Mouse (Mus musculus) left cerebral cortex, adult 9 months (tissue): Measurements from ENCODE around the gene Lmtk2.

Experiments used
- DNase-seq, 2 experiments: peaks; one replicate each; pipeline ENCODE4 v3.0.0; 2022; ENCODE audit warnings: low spot score in 2 of 2

The Lmtk2 gene

DNA sequence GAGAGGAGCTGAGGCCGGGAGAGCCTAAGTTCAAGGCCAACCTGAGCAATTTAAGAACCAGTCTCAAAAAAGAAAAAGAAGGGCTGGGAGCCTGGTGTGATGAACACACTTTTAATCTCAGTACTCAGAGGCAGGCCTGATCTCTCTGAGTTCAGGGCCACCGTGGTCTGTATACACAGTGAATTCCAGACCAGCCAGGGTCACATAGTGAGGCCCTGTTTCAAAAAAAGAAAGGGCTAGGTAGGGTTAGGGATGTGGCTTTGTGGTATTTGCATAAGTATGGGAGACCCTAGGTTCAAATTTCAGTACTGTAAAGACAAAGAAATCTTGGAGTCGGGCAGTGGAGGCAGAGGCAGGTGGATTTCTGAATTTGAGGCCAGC is 5.9 kb downstream of the Lmtk2 start:
- no peak for DNase-seq

DNA sequence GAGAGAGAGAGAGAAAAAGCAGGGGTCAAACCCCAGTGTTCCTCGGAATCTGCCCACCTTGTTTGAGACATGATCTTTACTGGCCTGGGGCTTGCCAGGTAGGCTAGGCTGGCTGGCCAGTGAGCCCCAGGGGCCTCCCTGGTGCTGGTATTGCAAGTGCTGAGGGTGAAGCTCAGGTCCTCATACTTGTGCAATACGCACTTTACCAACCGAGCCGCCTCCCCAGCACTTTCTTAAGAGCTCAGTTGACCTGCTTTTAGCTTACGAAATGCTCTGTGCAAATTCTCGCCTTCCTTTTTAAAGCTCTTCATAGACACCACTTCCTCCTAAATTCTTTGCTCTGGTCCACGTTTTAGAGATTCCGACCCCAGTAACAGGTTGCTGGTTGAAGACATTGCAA is 9.0 kb downstream of the Lmtk2 start:
- DNase-seq: no peak

DNA sequence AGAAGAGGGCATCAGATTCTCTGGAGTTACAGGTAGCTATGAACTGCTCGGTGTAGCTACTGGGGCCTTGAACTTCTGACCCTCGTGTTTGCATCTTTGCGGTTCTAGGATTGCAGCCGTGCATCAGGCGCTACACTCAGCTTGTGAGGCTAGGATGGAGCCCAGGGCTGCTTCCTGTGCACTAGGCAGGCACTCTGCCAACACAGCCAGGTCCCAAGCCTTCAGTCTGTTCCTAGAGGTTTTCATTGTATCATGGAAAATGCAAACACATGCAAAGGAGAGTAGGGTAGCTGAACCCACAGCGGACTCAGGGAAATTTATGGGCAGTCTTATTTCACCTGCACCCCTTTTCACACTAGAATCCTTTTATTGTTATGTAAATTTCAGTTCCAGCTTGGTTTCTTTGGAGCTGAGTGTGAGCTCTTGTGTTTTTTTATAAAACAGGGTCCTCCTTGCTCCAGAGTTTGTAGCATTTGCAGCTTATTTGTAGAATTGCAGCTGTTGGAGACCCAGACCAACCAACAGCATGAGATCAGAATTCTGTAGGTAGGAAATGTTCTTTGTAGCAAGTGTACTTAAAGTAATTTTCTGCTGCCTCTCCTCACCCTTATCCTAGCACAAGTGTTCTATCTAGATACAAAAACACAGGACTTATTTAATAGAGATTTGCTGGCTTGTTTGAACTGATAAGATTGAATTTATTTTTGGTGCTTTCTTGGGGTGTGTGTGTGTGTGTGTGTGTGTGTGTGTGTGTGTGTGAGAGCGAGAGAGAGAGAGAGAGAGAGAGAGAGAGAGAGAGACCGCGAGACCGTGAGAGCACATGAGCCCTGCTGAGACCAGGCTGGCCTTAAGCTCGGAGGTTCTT is 12.6 kb downstream of the Lmtk2 start:
- no peak for DNase-seq

DNA sequence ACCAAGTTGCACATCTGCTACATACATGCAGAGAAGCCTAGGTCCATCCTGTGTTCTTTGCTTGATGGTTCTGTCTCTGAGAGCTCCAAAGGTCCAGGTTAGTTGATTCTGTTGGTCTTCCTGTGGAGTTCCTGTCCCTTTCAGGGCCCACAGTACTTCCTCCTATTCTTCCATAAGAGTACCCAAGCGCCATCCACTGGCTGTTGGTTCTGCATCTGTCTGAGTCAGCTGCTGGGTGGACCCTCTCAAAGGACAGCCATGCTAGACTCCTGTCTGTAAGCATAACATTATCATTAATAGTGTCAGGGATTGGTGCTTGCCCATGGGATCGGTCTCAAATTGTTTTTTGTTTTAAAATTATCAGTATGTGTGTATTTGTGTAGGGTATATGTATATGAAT is 13.8 kb downstream of the Lmtk2 start:
- no peak for DNase-seq

DNA sequence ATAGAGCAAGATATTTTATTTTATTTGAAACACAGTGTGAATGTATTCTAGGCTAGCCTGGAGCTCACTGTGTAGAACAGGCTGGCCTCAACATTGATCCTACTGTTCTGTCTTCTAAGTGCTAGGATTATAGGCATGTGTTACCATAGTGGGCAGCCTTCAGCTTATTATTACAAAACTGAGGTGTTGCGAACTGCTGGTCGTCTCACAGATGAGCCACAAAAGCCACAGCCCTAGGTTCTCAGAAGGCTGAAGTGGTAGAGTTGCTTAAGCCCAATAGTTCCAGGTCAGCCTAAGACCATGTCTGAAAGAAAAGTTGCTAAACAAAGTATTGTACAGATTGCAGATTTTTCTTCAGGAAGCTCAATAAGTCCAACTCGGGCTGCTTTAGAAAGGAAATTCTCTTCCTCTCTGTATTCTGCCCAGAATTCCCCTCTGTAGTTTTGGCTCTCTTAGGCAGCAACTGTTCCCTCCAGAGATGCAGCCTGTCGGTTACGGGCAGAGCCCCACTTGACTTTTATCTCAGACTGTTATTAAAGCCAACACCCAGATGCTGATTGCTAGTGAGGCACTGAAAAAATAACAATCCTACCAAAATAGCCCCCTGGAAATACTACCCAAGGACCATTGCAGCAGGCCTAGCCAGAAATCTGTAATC is 14.9 kb downstream of the Lmtk2 start:
- DNase-seq: no peak

DNA sequence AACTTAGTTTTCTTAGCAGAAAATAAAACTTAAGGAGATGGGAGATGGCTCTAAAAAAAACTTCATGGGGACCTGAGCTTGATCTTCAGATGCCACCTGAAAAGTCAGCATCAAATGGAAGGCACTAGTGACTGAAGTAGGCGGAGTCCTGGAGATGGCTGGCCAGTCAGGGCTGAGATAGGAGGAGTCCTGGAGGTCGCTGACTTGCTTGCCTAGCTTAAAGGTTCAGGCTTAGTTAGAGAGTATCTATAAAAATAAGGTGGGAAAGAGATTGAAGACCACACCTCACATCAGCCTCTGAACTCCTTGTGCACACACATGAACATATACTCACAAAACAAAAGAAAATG is 15.4 kb downstream of the Lmtk2 start:
- DNase-seq: no peak

DNA sequence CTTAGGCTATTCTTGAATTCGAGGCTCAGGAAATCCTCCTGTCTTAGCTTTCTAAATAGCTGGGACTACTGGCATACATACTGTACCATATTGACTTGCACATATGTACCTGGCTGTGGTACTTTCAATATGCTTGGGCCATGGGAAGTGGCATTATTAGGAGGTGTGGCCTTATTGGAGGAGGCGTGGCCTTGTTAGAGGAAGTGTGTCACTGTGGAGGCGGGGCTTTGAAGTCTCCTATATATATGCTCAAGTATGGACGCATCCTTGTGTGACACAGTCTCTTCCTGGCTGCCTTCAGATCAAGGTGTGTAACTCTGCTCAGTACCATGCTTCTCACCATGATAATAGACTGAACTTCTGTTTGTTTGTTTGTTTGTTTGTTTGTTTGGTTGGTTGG is 18.0 kb downstream of the Lmtk2 start:
- no peak for DNase-seq

DNA sequence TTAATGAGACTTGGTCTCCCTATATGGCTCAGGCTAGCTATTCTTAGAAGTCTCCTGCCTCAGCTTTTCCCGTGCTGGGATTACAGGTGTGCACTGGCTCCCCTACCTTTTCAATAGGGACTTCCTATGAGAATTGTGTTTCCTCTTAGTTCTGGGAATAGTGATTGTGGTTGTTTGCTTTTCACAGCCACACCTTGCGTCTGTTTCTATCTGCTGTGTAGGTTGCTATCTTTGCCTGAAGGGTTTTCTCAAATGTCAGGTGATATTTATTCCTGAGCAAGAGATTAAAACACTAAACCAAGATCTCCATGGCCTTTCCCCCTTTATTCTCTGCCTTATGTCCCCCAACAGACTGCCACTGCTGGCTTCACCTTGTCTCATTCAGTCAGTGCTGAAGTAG is 19.1 kb downstream of the Lmtk2 start:
- DNase-seq: no peak

- no peak for DNase-seq
Observed at GRCm38 (mm10) chr5:144121489-144121888, 21.3 kb downstream of the Lmtk2 start.

DNA sequence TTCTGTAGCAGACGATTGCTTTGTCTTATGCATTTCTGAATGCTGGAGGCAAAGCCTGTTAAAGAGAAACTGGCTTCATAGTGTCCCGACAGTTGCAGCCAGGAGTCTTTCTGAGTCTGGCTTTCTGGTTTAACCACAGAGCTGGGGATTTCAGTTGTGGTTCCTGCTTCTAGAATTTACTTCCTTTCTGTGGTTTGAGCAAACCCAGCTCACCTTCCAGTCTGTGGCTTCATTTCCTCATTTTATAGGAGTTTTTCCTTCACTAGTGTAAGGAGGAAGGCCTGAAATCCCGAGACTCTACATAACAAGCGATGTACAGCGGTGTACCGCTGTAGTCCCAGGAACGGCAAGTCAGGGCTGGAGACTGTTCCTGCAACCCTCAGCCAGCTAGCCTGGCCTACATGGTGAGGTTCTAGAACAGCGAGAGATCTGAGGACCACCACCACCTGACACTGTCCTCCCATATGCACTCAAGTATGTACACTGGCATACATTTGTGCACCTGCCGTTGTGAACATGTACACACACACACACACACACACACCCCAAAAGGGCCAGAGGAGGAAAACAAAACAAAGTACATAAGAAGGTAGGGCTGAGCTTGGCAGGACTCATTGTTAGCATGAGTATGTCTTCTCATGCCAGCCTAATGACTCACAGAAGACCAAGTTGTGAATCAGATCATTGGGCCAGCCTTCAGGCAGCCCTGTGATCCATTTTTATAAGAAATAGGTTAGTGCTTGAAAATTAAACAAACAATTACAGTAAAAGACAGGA is 25.9 kb downstream of the Lmtk2 start:
- DNase-seq: no peak

GRCm38 (mm10) chr5:144143531-144143930 is 43.3 kb downstream of the Lmtk2 start:
- DNase-seq: no peak

DNA sequence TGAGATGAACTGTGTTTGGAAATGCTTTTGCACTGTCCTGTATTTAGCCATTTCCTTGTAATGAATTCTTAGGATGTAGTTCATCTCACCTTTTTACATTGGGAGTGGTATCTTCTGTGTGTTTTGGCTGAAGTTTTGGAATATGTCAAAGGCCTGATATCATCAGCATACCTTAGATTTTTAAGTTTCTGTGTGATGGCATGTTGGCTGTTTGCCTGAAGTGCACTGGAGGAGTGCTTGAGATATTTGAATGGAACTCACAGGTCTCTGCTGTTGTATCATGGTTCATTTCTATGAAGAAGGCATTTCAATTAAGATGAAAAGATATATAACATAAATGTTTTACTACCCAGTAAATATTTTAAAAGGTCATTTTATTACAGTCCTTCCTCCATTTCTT is 46.7 kb downstream of the Lmtk2 start:
- no peak for DNase-seq

DNA sequence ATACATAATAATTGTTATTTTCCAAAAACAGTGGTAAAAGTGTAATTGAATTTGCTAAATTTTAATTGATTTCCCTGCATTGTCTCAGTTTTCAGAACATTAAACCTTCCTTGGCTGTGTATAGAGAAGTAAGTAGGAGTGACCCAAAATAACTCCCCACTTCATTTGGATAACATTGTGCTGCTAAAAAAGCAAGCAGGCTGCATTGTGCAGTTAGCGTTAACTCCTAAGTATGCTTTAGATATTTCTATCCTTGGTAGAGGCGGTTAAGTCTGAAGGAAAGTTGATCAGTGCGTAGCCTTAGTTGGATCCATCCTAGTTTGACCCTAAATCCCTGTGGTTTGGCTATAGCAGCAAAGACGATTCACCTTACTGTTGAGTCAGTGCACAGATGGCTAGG is 49.3 kb downstream of the Lmtk2 start:
- DNase-seq: no peak

DNA sequence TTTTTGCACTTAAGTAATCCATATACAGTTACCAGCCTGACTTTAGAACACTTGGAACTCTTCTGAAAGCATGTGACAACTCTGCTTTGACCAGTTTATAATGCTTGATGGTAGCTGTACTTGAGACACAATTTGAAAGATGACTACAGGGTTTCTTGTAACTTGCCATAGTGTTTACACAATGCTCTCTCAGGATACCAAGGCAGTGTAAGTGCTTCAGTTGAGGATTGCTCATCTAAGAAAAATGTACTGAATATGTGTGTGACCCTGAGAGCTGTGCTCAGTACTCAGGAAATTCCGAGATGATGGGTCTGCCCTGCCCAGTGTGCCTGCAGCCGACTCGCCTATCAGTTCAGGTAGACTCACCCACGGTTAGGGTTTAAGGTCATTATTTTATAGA is 51.0 kb downstream of the Lmtk2 start:
- no peak for DNase-seq

- DNase-seq: peak in 1 of 2 experiments; percentile 83
Observed at GRCm38 (mm10) chr5:144154528-144154927, 54.3 kb downstream of the Lmtk2 start.

DNA sequence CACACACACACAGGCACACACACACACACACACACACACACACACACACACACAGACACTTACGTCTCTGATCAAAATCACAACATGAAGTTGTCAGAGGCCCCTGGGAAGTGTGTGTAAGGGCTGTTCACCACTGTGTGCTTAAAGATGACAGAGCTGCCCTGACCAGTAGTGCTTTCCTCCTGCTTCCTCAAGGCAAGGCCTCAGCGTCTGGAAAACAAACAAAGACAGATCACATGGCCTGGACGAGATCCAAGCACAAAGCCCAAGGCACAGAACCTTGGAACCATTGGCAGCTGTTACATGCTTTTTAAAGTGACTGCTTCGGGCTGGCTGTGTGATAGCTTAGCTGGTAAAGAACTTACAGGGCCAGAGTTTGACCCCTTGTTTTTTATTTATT is 58.4 kb downstream of the Lmtk2 start:
- DNase-seq: peak in 1 of 2 experiments; percentile 50

- no peak for DNase-seq
Observed at GRCm38 (mm10) chr5:144159137-144159536, 58.9 kb downstream of the Lmtk2 start.

DNA sequence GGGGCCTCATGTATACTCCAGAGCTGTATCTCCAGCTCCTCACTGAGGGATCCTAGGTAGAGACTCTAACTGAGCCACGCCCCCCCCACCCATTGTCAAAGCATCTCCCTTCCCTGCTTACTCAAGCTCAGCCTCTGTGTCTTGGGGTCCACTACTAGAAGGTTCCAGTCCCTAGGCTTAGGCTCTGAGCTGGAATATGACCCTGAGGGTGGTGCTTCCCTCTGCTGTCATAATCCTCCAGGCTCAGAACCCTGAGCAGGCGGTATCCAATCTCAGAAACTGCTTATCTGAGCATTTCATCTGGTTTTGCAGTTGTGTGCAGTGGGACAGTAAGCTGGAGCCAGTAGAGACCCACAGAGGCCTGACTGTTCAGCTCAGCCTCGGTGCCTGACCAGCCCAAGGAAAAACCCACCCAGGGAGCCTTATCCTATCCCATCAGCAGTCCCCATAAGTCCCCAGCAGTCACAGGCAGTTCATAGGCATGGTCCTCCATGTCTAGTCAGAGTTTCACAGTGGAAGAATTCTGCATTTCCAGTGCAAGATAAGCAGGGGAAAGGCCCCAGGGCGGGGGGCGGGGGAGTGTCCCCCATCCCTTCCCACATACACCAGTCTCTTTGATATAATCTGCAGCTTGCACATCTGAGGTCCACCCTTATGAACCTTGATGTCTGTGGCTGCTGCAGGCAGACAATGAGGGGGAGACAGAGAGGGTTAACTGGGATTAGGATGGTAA is 62.0 kb downstream of the Lmtk2 start:
- DNase-seq: no peak

GRCm38 (mm10) chr5:144162813-144163517 is 62.7 kb downstream of the Lmtk2 start:
- DNase-seq: no peak

GRCm38 (mm10) chr5:144165756-144166155 is 65.5 kb downstream of the Lmtk2 start:
- DNase-seq: no peak

DNA sequence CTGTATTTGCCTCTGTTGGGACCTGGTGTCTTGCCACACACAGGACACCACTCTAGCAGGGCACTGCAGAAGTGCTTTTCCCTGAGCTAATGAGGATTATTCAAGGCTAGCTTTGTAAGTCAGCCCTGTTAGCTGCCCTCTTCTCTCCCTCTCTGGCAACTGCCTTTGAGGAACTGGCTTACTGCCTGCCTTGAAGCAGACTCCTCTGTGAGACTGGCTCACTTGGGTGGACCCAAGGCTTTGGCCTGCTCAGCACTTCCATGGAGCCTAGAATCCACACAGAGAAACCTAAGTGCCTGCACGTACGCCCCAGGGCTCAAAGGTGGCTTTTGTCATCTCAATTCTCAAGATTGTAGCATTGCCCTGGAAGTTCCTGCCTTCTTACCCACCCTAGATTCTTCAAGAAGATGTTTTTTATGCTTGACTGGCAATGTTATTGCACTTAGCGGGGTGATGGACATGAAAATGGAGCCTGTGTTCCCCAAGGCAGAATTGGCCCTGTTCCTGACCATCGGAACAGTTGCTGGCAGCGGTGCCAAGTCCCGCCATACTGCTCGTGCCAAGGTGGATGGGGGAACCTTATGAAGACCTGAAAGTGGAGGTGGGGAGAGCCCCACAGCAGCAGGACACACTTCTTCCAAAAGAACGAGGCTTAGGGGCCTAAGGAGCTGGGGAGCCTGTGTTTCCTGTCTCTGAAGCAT is 69.2 kb downstream of the Lmtk2 start:
- DNase-seq: no peak
